ENCODE assay signal across 8 mouse cellular contexts in genomic region chr5:3342771-3343565, GRCm38 (mm10). TPM values are rescaled to one million over a fixed set of nuclear protein-coding genes. Genes with fewer than 3 reads are reported as not detected.
DNase-seq lines count a peak whose midpoint lies in the region; ATAC-seq and TF ChIP-seq lines count a peak whose summit lies in the region.

No protein-coding gene starts in this region.

- 0 out of 2 replicates have a peak, but pooled peaks cover 2% of the 10 kb centered on the region for H3K9me3 ChIP-seq in G1E (replicated peaks)
- no peaks in the 10 kb centered on the region for H3K9me3 ChIP-seq in intestine, embryonic 16.5 days (ENCODE audit: control insufficient read depth, low read length)
- no peaks in the 10 kb centered on the region for H3K9me3 ChIP-seq in liver, embryonic 14.5 days (ENCODE audit: control insufficient read depth, low read length)
- H3K9me3 ChIP-seq in neural tube, embryonic 12.5 days, result no peaks in the 10 kb centered on the region

- peaks cover 12% of the 10 kb centered on the region for H3K36me3 ChIP-seq in G1E (replicated peaks)
- no peaks in the 10 kb centered on the region for H3K36me3 ChIP-seq in intestine, embryonic 16.5 days (ENCODE audit: control insufficient read depth, insufficient read depth, low read length)
- peaks cover 2% of the 10 kb centered on the region; the same call in 1 of the 2 replicates for H3K36me3 ChIP-seq in liver, embryonic 14.5 days (replicated peaks; ENCODE audit: control insufficient read depth, insufficient read depth, low read depth)
- no peaks in the 10 kb centered on the region for H3K36me3 ChIP-seq in neural tube, embryonic 12.5 days

- peak; percentile 92 for DNase-seq in A20 (ENCODE audit: low read depth, low spot score)
- DNase-seq in G1E (ENCODE audit: low spot score), result peak; percentile 36
- peak; percentile 97 for DNase-seq in heart, adult 11 months
- DNase-seq in liver, embryonic 14.5 days (ENCODE audit: low read depth in 3 of 3, low spot score in 3 of 3), result no peak
- peak; percentile 47 to 60 for DNase-seq in urinary bladder, postnatal 4 days (ENCODE audit: low spot score in 2 of 2)

- H3K4me2 ChIP-seq in intestine, embryonic 16.5 days (ENCODE audit: low read depth, low read length), result peak overlapping the region; percentile 95
- peak overlapping the region; percentile 88 for H3K4me2 ChIP-seq in liver, embryonic 14.5 days (ENCODE audit: low read depth)
- peak overlapping the region; percentile 96 for H3K4me2 ChIP-seq in neural tube, embryonic 12.5 days (replicated peaks)

- peak overlapping the region; percentile 86 for H3K27ac ChIP-seq in intestine, embryonic 16.5 days (ENCODE audit: low read length)
- H3K27ac ChIP-seq in liver, embryonic 14.5 days, result peak overlapping the region; percentile 23; the same call in 1 of the 2 replicates
- no peak overlapping the region for H3K27ac ChIP-seq in neural tube, embryonic 12.5 days

- H3K9ac ChIP-seq in intestine, embryonic 16.5 days (ENCODE audit: low read depth, low read length), result peak overlapping the region; percentile 86
- peak overlapping the region; percentile 70 for H3K9ac ChIP-seq in liver, embryonic 14.5 days (replicated peaks)
- H3K9ac ChIP-seq in neural tube, embryonic 12.5 days, result peak overlapping the region; percentile 69

- 0 out of 2 replicates have a peak, but pooled peaks have one; percentile 18 for ATAC-seq in G1E (ENCODE audit: extremely low read depth, insufficient number of reproducible peaks, low FRiP score, poor library complexity, severe bottlenecking)
- ATAC-seq in common myeloid progenitor, adult 5-6 weeks (replicated peaks; ENCODE audit: low read depth, poor library complexity, severe bottlenecking), result peak; percentile 37
- peak; percentile 50 for ATAC-seq in intestine, embryonic 16.5 days
- peak; percentile 31 for ATAC-seq in liver, embryonic 14.5 days (ENCODE audit: insufficient read depth)
- peak; percentile 66 for ATAC-seq in neural tube, embryonic 12.5 days (ENCODE audit: low FRiP score, low read depth)

- no peak for TF ChIP-seq EP300 in liver, embryonic 14.5 days (IDR thresholded peaks at IDR 0.05; ENCODE audit: low read depth)

- H3K27me3 ChIP-seq in G1E (ENCODE audit: insufficient read depth, low read length), result no peaks in the 10 kb centered on the region
- no peaks in the 10 kb centered on the region for H3K27me3 ChIP-seq in intestine, embryonic 16.5 days (replicated peaks; ENCODE audit: control insufficient read depth, insufficient read depth, low read length)
- no peaks in the 10 kb centered on the region for H3K27me3 ChIP-seq in liver, embryonic 14.5 days (ENCODE audit: control insufficient read depth, insufficient read depth, low read length)
- peaks cover 27% of the 10 kb centered on the region for H3K27me3 ChIP-seq in neural tube, embryonic 12.5 days (replicated peaks)

- under 1% methylated on average over 46 of the region's 46 CpGs for WGBS in intestine, embryonic 16.5 days
- WGBS in liver, embryonic 14.5 days (ENCODE audit: insufficient replicate concordance), result under 1% methylated on average over 46 of the region's 46 CpGs
- under 1% methylated on average over 46 of the region's 46 CpGs for WGBS in neural tube, embryonic 12.5 days

- peak overlapping the region; percentile 93 for H3K4me3 ChIP-seq in G1E (ENCODE audit: low read depth, low read length)
- peak overlapping the region; percentile 78 for H3K4me3 ChIP-seq in intestine, embryonic 16.5 days (ENCODE audit: low read length)
- peak overlapping the region; percentile 72 to 78 for H3K4me3 ChIP-seq in liver, embryonic 14.5 days (ENCODE audit: insufficient read depth in 1 of 2, low read depth in 2 of 2, low read length in 2 of 2)
- H3K4me3 ChIP-seq in neural tube, embryonic 12.5 days, result peak overlapping the region; percentile 53

- H3K4me1 ChIP-seq in G1E (ENCODE audit: insufficient read depth, low read depth, low read length), result peaks cover 24% of the 10 kb centered on the region
- H3K4me1 ChIP-seq in intestine, embryonic 16.5 days (ENCODE audit: control insufficient read depth, insufficient read depth, low read length), result no peaks in the 10 kb centered on the region
- no peaks in the 10 kb centered on the region for H3K4me1 ChIP-seq in liver, embryonic 14.5 days (replicated peaks; ENCODE audit: control insufficient read depth in 2 of 2, insufficient read depth in 2 of 2, low read length in 1 of 2)
- peaks cover 18% of the 10 kb centered on the region for H3K4me1 ChIP-seq in neural tube, embryonic 12.5 days

- no peak for TF ChIP-seq CTCF in G1E (IDR thresholded peaks at IDR 0.05; ENCODE audit: low read depth, low read length)
- peak; percentile 28; the same call in 1 of the 2 replicates for TF ChIP-seq CTCF in liver, embryonic 14.5 days (IDR thresholded peaks at IDR 0.05; ENCODE audit: low read depth)

RNA-seq across cellular contexts. Expression of gene Cdk6, which starts 1.7 kb away (rescaled TPM):
- 142 and 144 TPM in 2 replicates for total RNA-seq in G1E (2014; fragmentation: Nextera tagmentation)
- 54.9 and 75.2 TPM in 2 replicates for total RNA-seq in G1E (2017)
- polyA plus RNA-seq in G1E (2012), result 114 and 129 TPM in 2 replicates
- 277 and 295 TPM in 2 replicates for total RNA-seq in common myeloid progenitor, adult 5-6 weeks (2017)
- 19.7 and 20.9 TPM in 2 replicates for polyA plus RNA-seq in intestine, embryonic 16.5 days (2015; fragmentation: Nextera tagmentation; extraction: Ambion mirVana)
- polyA plus RNA-seq in liver, embryonic 14.5 days (2012; rRNA removed), result 5.7 and 8.6 TPM in 2 replicates
- polyA plus RNA-seq in liver, embryonic 14.5 days (2014; fragmentation: Nextera tagmentation; extraction: Ambion mirVana), result 13.9 and 15.5 TPM in 2 replicates
- 18.5 and 27.5 TPM in 2 replicates for polyA plus RNA-seq in neural tube, embryonic 12.5 days (2016; fragmentation: Nextera tagmentation; extraction: Ambion mirVana)

Comparison
In these comparisons a context has a peak if more than half of its experiments do, and no peak if none do; other contexts are left out.
1. DNase-seq: peak in A20 (single experiment), G1E (single experiment), heart, adult 11 months (single experiment) and urinary bladder, postnatal 4 days (2 of 2); none in liver, embryonic 14.5 days (0 of 3).
2. Peak in every context shown above with its lines, with median percentiles within 50 percentile points of each other: ATAC-seq, H3K4me3 ChIP-seq, H3K4me2 ChIP-seq and H3K9ac ChIP-seq.